Mouse (Mus musculus) adrenal gland, postnatal 36 days (tissue): ENCODE measurements at regions not wholly inside any gene's neighbourhood (a gene's known extent, or its start where the extent isn't known, plus 50 kb on each side); places are given as distances from the start of the nearest gene placed in this dataset.
"Not testable (repeated sequence)": the region's sequence is repeated elsewhere in the genome, so short reads cannot be mapped to it uniquely, and the experiment has no call there.

Source experiments
- DNase-seq, 2 experiments: peaks; one replicate each; pipeline ENCODE4 v3.0.0; 2021; ENCODE audit warnings: mixed read lengths in 1 of 2

DNA sequence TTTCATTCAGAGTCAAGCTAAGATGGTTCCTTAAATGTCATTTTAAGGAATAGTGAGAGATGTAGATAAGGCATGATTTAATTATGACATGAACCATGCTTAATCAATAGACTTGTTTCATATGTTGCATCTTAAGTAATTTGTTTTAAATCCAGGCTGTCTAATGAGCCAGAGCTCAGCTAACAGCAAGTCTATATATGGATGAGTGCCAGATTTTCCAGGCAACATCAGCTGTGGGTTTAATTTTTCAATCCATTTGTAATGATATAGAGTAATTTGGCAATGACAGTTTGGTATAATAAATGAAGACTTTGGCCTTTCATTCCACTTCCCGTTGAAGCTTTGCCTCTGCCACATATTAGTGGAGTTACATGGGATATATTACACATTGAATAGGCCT lies 677.3 kb upstream of the Sorcs1 start:
- DNase-seq: no peak

DNA sequence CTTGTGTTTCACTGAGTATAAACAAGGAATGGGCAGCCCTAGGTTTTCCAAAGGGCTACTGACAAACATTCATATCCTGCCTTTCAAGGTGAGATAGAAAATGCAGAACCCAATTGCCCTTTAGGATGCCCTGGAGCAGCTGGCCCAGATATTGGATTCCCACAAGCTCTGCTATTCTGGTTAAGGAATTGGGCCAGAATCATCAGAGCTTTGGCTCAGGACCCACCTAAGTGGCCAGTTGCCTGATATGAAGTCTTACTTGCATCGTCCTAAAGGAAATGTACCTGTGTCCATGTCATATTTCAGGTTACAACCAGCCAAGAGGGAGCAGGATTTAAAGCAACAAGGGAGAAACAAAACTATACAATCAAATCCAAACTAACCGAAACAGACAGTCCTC lies 662.0 kb upstream of the Sorcs1 start:
- DNase-seq: no peak

GRCm38 (mm10) chr19:51330010-51330409 lies 651.6 kb upstream of the Sorcs1 start:
- no peak for DNase-seq

GRCm38 (mm10) chr19:51303708-51304107 lies 625.3 kb upstream of the Sorcs1 start:
- DNase-seq: no peak

DNA sequence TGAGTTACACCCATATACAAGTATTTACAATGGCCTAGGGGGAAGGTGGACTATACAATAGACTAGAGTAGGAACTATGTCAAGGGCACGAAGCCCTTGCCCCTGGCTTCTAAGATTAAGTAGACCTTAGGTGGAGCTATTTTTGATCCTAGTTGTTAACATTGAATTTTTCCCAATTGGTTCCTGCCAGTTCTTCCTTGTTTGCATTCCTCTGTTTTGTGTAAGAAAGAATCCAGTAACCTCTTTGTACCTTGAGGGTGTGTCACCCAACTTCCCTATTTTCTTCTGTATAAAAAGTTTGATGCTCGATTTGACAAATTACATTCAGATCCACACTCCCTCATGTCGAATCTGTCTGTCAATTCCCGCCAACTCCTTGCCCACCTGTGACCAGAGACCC lies 618.2 kb upstream of the Sorcs1 start:
- DNase-seq: not testable (repeated sequence)

DNA sequence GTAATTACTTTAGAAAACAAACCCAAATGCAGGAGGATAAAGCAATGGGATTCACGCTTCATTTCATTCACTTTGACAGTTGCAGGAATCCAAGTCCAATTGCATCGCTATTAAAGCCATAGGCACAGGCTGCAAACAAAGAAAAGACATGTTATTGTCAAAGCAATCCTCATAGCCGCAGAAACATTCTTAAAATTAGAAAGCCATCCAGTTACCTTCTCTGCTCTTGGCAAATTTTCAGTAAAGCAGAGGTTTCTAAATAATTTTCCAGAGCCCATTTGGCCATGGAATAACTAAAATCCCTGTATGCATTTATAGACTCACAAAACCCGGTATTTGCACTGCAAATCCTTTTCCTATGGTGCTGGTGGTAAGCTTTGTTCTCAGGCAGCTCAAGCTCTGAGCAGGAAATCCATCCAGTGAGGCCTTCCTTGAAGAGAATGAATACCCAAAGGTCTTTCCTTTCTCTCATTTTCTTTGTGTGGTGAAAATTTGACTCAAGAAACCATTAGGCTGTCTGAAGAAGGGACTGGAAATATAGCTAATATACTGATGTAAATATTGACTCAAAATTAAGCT lies 590.6 kb upstream of the Sorcs1 start:
- no peak for DNase-seq

DNA sequence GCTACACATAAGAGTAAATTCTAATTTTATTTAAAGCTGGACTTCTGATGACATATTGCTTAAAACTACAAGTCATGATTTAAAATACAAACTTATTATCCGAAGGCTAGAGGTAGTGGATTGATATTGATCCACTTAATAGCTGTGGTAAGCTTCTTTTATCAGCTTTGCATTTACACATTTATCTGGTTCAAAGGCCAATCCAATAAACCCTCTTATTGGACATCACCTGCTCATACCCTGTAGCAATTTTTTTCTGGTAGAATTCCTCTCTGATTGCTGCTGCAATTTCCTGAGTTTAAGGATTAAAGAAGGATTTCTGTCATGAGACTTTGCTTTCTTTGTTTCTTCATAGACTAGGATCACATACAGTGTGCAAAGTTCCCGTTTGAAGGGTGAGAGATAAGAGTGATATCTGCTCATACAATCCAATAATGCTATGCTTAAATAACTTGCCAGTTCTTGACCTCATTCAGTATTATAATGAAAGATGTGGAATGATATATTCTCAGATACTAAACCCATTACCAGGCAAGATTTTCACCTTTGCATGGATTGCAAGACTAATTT lies 561.9 kb upstream of the Sorcs1 start:
- no peak for DNase-seq

- no peak for DNase-seq
These were observed 559.7 kb upstream of the Sorcs1 start for GRCm38 (mm10) chr19:51238181-51238523.

- DNase-seq: no peak
These were observed 559.2 kb upstream of the Sorcs1 start for GRCm38 (mm10) chr19:51237509-51238180.

DNA sequence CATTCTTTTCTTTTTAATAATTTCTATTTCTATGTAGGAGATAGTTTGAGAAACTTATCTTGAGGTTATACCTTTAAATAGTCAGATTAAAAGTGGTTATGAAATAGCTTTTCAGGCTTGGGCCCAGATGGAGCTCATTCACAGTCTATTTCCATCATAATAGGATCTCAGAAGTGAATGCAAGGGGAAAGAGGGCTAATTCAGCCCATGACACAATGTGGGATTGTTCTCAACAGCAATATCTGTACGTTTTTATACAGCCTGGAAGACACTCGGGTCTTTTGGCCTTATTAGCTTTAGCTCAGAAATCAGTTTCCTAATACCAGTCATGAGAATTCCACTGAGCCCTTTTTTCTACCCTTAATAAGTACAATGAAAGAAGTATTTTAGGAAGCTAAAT lies 554.1 kb upstream of the Sorcs1 start:
- no peak for DNase-seq

DNA sequence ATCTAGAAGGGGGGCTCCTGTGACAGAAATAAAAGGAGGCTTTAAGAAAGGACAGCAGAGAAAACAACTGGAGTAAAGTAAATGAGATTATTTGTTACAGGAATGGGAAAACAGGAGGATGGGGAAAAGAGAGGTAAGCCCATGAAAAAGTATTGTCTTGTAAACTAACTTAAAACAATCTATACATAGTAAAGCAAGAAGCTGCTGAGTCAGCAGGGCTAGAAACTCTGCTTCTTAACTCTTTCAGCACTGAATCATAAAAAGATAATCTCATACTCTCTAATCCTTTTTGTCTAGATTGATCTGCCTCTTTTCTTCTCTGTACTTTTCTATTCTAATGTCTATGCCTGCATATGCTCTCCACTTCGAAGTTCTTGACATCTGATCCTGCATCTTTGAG lies 548.5 kb upstream of the Sorcs1 start:
- DNase-seq: no peak

GRCm38 (mm10) chr19:51201391-51201790 lies 522.9 kb upstream of the Sorcs1 start:
- DNase-seq: peak; percentile 14
